Mouse (Mus musculus): ENCODE measurements around the gene Os9. TPM values are rescaled to one million over a fixed set of nuclear protein-coding genes. Genes with fewer than 3 reads are reported as not detected.

Gene Os9
- total RNA-seq, 1 experiment from 2014 or later: 108 TPM

Other genes starting within 250 kb of the Os9 start
- gene Atp23, start 219.8 kb downstream of the Os9 start, total RNA-seq (2021): 7.1 and 8.9 TPM in 2 replicates
- 115 and 144 TPM in 2 replicates for gene Ctdsp2, start 142.4 kb downstream of the Os9 start, total RNA-seq (2021)
- gene Avil, start 120.4 kb downstream of the Os9 start, total RNA-seq (2021): 0.74 and 2.5 TPM in 2 replicates
- 57.6 and 58.7 TPM in 2 replicates for gene Tsfm, start 90.3 kb downstream of the Os9 start, total RNA-seq (2021)
- 12.4 and 18.1 TPM in 2 replicates for gene Mettl1, start 79.7 kb downstream of the Os9 start, total RNA-seq (2021)
- 0.15 and 0.23 TPM in 2 replicates for gene Eef1akmt3, start 79.6 kb downstream of the Os9 start, total RNA-seq (2021)
- gene Cyp27b1, start 72.9 kb downstream of the Os9 start, total RNA-seq (2021): 0.26 and 0.41 TPM in 2 replicates
- gene March9, start 60.9 kb downstream of the Os9 start, total RNA-seq (2021): 6.2 and 8.0 TPM in 2 replicates
- 242 and 253 TPM in 2 replicates for gene Cdk4, start 57.6 kb downstream of the Os9 start, total RNA-seq (2021)
- gene Tspan31, start 50.9 kb downstream of the Os9 start, total RNA-seq (2021): 76.3 and 96.5 TPM in 2 replicates
- 6.9 and 14.3 TPM in 2 replicates for gene Agap2, start 45.8 kb downstream of the Os9 start, total RNA-seq (2021)
- 14.6 and 24.7 TPM in 2 replicates for gene B4galnt1, start 44.1 kb upstream of the Os9 start, total RNA-seq (2021)
- gene Slc26a10, start 59.5 kb upstream of the Os9 start, total RNA-seq (2021): 10.4 and 10.8 TPM in 2 replicates
- 22.3 and 28.5 TPM in 2 replicates for gene Arhgef25, start 69.0 kb upstream of the Os9 start, total RNA-seq (2021)
- gene Dtx3, start 74.6 kb upstream of the Os9 start, total RNA-seq (2021): 60.7 and 66.5 TPM in 2 replicates
- 28.5 and 29.2 TPM in 2 replicates for gene Pip4k2c, start 90.5 kb upstream of the Os9 start, total RNA-seq (2021)
- 7.6 and 11.5 TPM in 2 replicates for gene Kif5a, start 142.2 kb upstream of the Os9 start, total RNA-seq (2021)
- 142 and 153 TPM in 2 replicates for gene Dctn2, start 145.2 kb upstream of the Os9 start, total RNA-seq (2021)
- gene Mbd6, start 167.9 kb upstream of the Os9 start, total RNA-seq (2021): 47.9 and 54.0 TPM in 2 replicates
- gene Mars, start 190.7 kb upstream of the Os9 start, total RNA-seq (2021): 81.9 and 98.4 TPM in 2 replicates
- gene Arhgap9, start 200.8 kb upstream of the Os9 start, total RNA-seq (2021): 2.1 and 15.2 TPM in 2 replicates
- gene Gli1, start 220.8 kb upstream of the Os9 start, total RNA-seq (2021): 3.9 and 4.7 TPM in 2 replicates
- 0.82 TPM in 1 of 2 replicates, not detected in the other for gene Inhbe, start 233.3 kb upstream of the Os9 start, total RNA-seq (2021)
- gene Inhbc, start 249.3 kb upstream of the Os9 start, total RNA-seq (2021): 0.79 and 14.4 TPM in 2 replicates

All from adrenal gland, postnatal 14 days (tissue).